7 mouse cellular contexts compared by ENCODE assay signal in the genomic region with DNA sequence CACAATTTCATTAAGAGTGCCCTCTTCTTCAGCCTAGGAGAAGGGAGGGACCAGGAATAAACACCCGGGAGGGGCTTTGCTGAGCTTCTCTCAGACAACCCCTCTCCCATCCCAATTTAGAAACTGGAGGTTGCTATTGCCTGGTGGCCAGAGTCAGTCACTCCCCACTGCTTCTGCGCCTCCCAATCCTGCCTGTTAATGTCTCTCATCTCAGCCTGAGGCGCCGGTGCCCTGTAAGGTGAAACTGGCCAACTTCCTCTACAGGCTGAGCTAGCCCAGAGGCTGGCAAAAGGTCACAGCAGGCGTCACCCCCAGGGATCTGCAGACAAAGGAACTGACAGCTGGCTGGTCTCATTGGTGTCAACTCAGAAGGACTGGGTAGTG.
A peak's percentile ranks its signal among the peaks of the same experiment; 100 is the strongest.
DNase-seq lines count a peak whose midpoint lies in the region; ATAC-seq and TF ChIP-seq lines count a peak whose summit lies in the region.

No protein-coding gene starts in this region.

- ATAC-seq in kidney, embryonic 14.5 days (ENCODE audit: low FRiP score, low TSS enrichment) = peak; percentile 75
- peak; percentile 54 for ATAC-seq in megakaryocyte progenitor cell, adult 5-6 weeks (replicated peaks; ENCODE audit: poor library complexity)
- no peak for ATAC-seq in stomach, postnatal 0 days (ENCODE audit: low FRiP score, low TSS enrichment)

- H3K4me3 ChIP-seq in embryonic facial prominence, embryonic 10.5 days = peak overlapping the region; percentile 16; the same call in 1 of the 2 replicates
- H3K4me3 ChIP-seq in kidney, embryonic 14.5 days (ENCODE audit: low read length) = no peak overlapping the region
- no peak overlapping the region for H3K4me3 ChIP-seq in stomach, postnatal 0 days (ENCODE audit: low read depth, low read length)

- no peaks in the 10 kb centered on the region for H3K27me3 ChIP-seq in embryonic facial prominence, embryonic 10.5 days (replicated peaks; ENCODE audit: low read depth, poor library complexity, severe bottlenecking)
- no peaks in the 10 kb centered on the region for H3K27me3 ChIP-seq in kidney, embryonic 14.5 days (ENCODE audit: control insufficient read depth, insufficient read depth, low read length)
- no peaks in the 10 kb centered on the region for H3K27me3 ChIP-seq in stomach, postnatal 0 days (ENCODE audit: control insufficient read depth, insufficient read depth, low read length)

- no peak for TF ChIP-seq CTCF in stomach, postnatal 0 days (IDR thresholded peaks at IDR 0.05; ENCODE audit: low read depth)

- peak overlapping the region; percentile 84 for H3K27ac ChIP-seq in embryonic facial prominence, embryonic 10.5 days (replicated peaks)
- peak overlapping the region; percentile 95 for H3K27ac ChIP-seq in kidney, embryonic 14.5 days (ENCODE audit: low read depth, low read length)
- H3K27ac ChIP-seq in stomach, postnatal 0 days (replicated peaks) = peak overlapping the region; percentile 92

- H3K9ac ChIP-seq in kidney, embryonic 14.5 days (ENCODE audit: low read depth, low read length) = peak overlapping the region; percentile 40; the same call in 1 of the 2 replicates
- no peak overlapping the region for H3K9ac ChIP-seq in stomach, postnatal 0 days (ENCODE audit: low read length)

- peaks cover 55% of the 10 kb centered on the region for H3K4me1 ChIP-seq in embryonic facial prominence, embryonic 10.5 days
- H3K4me1 ChIP-seq in kidney, embryonic 14.5 days (ENCODE audit: control insufficient read depth, insufficient read depth, low read length) = peaks cover 36% of the 10 kb centered on the region
- H3K4me1 ChIP-seq in stomach, postnatal 0 days (replicated peaks; ENCODE audit: control insufficient read depth, insufficient read depth) = peaks cover 3% of the 10 kb centered on the region; the same call in 1 of the 2 replicates

- no peak for TF ChIP-seq EP300 in stomach, postnatal 0 days (optimal IDR thresholded peaks at IDR 0.05)

- 2% methylated on average over 5 of the region's 5 CpGs for WGBS in embryonic facial prominence, embryonic 10.5 days
- 5% methylated on average over 5 of the region's 5 CpGs for WGBS in kidney, embryonic 14.5 days
- WGBS in stomach, postnatal 0 days = 31% methylated on average over 5 of the region's 5 CpGs

- no peaks in the 10 kb centered on the region for H3K9me3 ChIP-seq in embryonic facial prominence, embryonic 10.5 days
- no peaks in the 10 kb centered on the region for H3K9me3 ChIP-seq in kidney, embryonic 14.5 days (ENCODE audit: control insufficient read depth, low read length)
- H3K9me3 ChIP-seq in stomach, postnatal 0 days (ENCODE audit: control insufficient read depth, low read length) = no peaks in the 10 kb centered on the region

- peak; percentile 42 to 51 for DNase-seq in right cerebral cortex, postnatal 10 days (ENCODE audit: low spot score in 2 of 2)
- no peak for DNase-seq in right cerebral cortex, postnatal 25 days
- DNase-seq in embryonic facial prominence, embryonic 10.5 days (ENCODE audit: low spot score) = peak; percentile 74
- DNase-seq in stomach, postnatal 0 days (ENCODE audit: low spot score) = peak; percentile 59
- DNase-seq in cerebellum, adult 18-20 months = no peak

- H3K4me2 ChIP-seq in kidney, embryonic 14.5 days (replicated peaks; ENCODE audit: low read depth, low read length) = peak overlapping the region; percentile 19; the same call in 1 of the 2 replicates
- H3K4me2 ChIP-seq in stomach, postnatal 0 days (replicated peaks; ENCODE audit: low read depth) = peak overlapping the region; percentile 41

- no peaks in the 10 kb centered on the region for H3K36me3 ChIP-seq in embryonic facial prominence, embryonic 10.5 days (replicated peaks)
- H3K36me3 ChIP-seq in kidney, embryonic 14.5 days (ENCODE audit: control insufficient read depth, insufficient read depth, low read length) = no peaks in the 10 kb centered on the region
- H3K36me3 ChIP-seq in stomach, postnatal 0 days (ENCODE audit: control insufficient read depth, insufficient read depth, low read length) = no peaks in the 10 kb centered on the region

Comparison
In these comparisons a context has a peak if more than half of its experiments do, and no peak if none do; other contexts are left out.
1. DNase-seq: peak in right cerebral cortex, postnatal 10 days (2 of 2), embryonic facial prominence, embryonic 10.5 days (single experiment) and stomach, postnatal 0 days (single experiment); none in right cerebral cortex, postnatal 25 days (single experiment) and cerebellum, adult 18-20 months (0 of 2).
2. Peak in every context shown above with its lines, with median percentiles within 50 percentile points of each other: H3K27ac ChIP-seq.